8 mouse cellular contexts compared by ENCODE assay signal in the genomic region with DNA sequence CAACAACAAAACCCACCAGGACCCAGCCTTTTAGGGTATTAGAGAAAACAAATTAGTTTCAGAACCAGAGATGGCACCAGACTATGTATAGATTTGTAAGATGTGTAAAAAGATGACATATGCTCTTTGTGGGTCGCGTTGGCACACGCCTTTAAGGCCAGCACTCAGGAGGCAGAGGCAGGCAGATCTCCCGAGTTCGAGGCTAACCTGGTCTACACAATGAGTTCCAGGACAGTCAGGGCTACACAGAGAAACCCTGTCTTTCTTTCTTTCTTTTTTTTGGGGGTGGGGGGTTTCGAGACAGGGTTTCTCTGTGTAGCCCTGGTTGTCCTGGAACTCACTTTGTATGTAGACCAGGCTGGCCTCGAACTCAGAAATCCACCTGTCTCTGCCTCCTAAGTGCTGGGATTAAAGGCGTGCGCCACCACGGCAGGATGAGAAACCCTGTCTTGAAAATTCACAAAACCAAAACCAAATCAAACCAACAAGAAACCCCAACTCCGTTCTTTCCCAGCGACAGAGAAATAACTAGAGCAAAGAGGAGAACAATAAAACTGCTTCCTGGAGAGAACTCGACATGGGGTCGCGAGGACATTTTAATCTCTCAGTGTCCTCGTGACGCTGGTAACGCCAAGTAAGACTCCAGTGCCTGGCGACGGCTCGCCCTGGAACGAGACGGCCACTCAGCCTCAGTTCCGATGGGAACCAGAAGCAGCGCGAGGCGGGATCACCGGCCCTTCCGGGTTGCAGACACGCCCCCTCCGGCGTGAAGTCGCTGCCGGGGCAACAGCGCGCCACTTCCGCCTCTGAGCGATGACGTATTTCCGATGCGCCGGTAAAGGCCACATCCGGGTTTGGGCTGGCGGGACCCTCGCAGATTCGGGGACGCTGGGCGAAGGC. TPM values are rescaled to one million over a fixed set of nuclear protein-coding genes. Genes with fewer than 3 reads are reported as not detected.
DNase-seq lines count a peak whose midpoint lies in the region; ATAC-seq and TF ChIP-seq lines count a peak whose summit lies in the region.

Gene Tfip11 (plus strand): TSS at position 813 of the 900 bp plus-strand sequence.

- 9% methylated on average over 48 of the region's 48 CpGs for WGBS in forebrain, embryonic 16.5 days
- 7% methylated on average over 48 of the region's 48 CpGs for WGBS in lung, embryonic 14.5 days
- 8% methylated on average over 48 of the region's 48 CpGs for WGBS in olfactory bulb, adult 2 months
- 7% methylated on average over 48 of the region's 48 CpGs for WGBS in thymus, adult 2 months

- peak within 1 kb of the TSS; percentile 100 for H3K4me3 ChIP-seq in G1E (ENCODE audit: low read depth, low read length)
- peak within 1 kb of the TSS; percentile 98 for H3K4me3 ChIP-seq in forebrain, embryonic 16.5 days (replicated peaks; ENCODE audit: low read length)
- peak within 1 kb of the TSS; percentile 91 for H3K4me3 ChIP-seq in layer of hippocampus, adult 2 months
- peak within 1 kb of the TSS; percentile 98 for H3K4me3 ChIP-seq in lung, embryonic 14.5 days (ENCODE audit: low read depth, low read length)
- H3K4me3 ChIP-seq in olfactory bulb, adult 2 months (ENCODE audit: insufficient read depth, low read depth, low read length) = peak within 1 kb of the TSS; percentile 70
- H3K4me3 ChIP-seq in thymus, adult 2 months (ENCODE audit: control insufficient read depth, insufficient read depth, low read length) = peak within 1 kb of the TSS; percentile 75

- TF ChIP-seq POLR2A in olfactory bulb, adult 2 months (IDR thresholded peaks at IDR 0.05; ENCODE audit: insufficient read depth, low read depth, low read length) = peak; percentile 77
- TF ChIP-seq POLR2A in thymus, adult 2 months (IDR thresholded peaks at IDR 0.05; ENCODE audit: control insufficient read depth, extremely low read depth, insufficient read depth, low read length, poor library complexity) = peak; percentile 51; the same call in 1 of the 2 replicates

- no peaks in the 10 kb centered on the region; the same call in 1 of the 2 replicates for H3K9me3 ChIP-seq in G1E (replicated peaks)
- H3K9me3 ChIP-seq in forebrain, embryonic 16.5 days (ENCODE audit: control insufficient read depth, low read length) = no peaks in the 10 kb centered on the region
- H3K9me3 ChIP-seq in lung, embryonic 14.5 days (ENCODE audit: low read depth, low read length) = no peaks in the 10 kb centered on the region

- DNase-seq in G1E (ENCODE audit: low spot score) = peak; percentile 90
- DNase-seq in cerebellum, adult 18-20 months = peak; percentile 95 to 98
- peak; percentile 97 for DNase-seq in heart, postnatal 36 days
- peak; percentile 96 to 97 for DNase-seq in layer of hippocampus, adult 2 months (ENCODE audit: low spot score in 2 of 2)
- peak; percentile 99 for DNase-seq in lung, embryonic 14.5 days
- DNase-seq in thymus, adult 2 months = peak; percentile 94

- peak; percentile 74 for ATAC-seq in G1E (ENCODE audit: extremely low read depth, insufficient number of reproducible peaks, low FRiP score, poor library complexity, severe bottlenecking)
- ATAC-seq in forebrain, embryonic 16.5 days = peak; percentile 93
- ATAC-seq in lung, embryonic 14.5 days (ENCODE audit: insufficient read depth) = peak; percentile 90

- H3K9ac ChIP-seq in forebrain, embryonic 16.5 days (replicated peaks; ENCODE audit: low read depth, low read length) = peak within 1 kb of the TSS; percentile 86
- peak within 1 kb of the TSS; percentile 71 for H3K9ac ChIP-seq in lung, embryonic 14.5 days

- no peak for TF ChIP-seq CTCF in G1E (IDR thresholded peaks at IDR 0.05; ENCODE audit: low read depth, low read length)
- TF ChIP-seq CTCF in layer of hippocampus, adult 2 months (conservative IDR thresholded peaks at IDR 0.05) = peak; percentile 58
- 0 out of 2 replicates have a peak, but pooled peaks have one; percentile 7 for TF ChIP-seq CTCF in lung, embryonic 14.5 days (IDR thresholded peaks at IDR 0.05; ENCODE audit: low read depth)
- no peak for TF ChIP-seq CTCF in olfactory bulb, adult 2 months (IDR thresholded peaks at IDR 0.05; ENCODE audit: insufficient read depth, low read depth, low read length)
- peak; percentile 60; the same call in 1 of the 2 replicates for TF ChIP-seq CTCF in thymus, adult 2 months (IDR thresholded peaks at IDR 0.05; ENCODE audit: borderline replicate concordance, control insufficient read depth, extremely low read depth, insufficient read depth, low read length, poor library complexity)

- no peaks in the 10 kb centered on the region for H3K27me3 ChIP-seq in G1E (ENCODE audit: insufficient read depth, low read length)
- no peaks in the 10 kb centered on the region for H3K27me3 ChIP-seq in forebrain, embryonic 16.5 days (replicated peaks; ENCODE audit: control insufficient read depth, insufficient read depth, low read length)
- H3K27me3 ChIP-seq in lung, embryonic 14.5 days (ENCODE audit: insufficient read depth, low read length) = no peaks in the 10 kb centered on the region
- H3K27me3 ChIP-seq in thymus, adult 2 months (ENCODE audit: control insufficient read depth, insufficient read depth, low read length) = no peaks in the 10 kb centered on the region

- peaks cover 50% of the 10 kb centered on the region for H3K4me1 ChIP-seq in G1E (ENCODE audit: insufficient read depth, low read depth, low read length)
- peaks cover 18% of the 10 kb centered on the region for H3K4me1 ChIP-seq in forebrain, embryonic 16.5 days (replicated peaks; ENCODE audit: control insufficient read depth, insufficient read depth, low read length)
- H3K4me1 ChIP-seq in lung, embryonic 14.5 days (ENCODE audit: insufficient read depth) = peaks cover 7% of the 10 kb centered on the region; the same call in 1 of the 2 replicates
- peaks cover 24% of the 10 kb centered on the region for H3K4me1 ChIP-seq in olfactory bulb, adult 2 months (ENCODE audit: control insufficient read depth, insufficient read depth, low read length)
- H3K4me1 ChIP-seq in thymus, adult 2 months (replicated peaks; ENCODE audit: control insufficient read depth, insufficient read depth, low read length) = peaks cover 11% of the 10 kb centered on the region; the same call in 1 of the 2 replicates

- H3K4me2 ChIP-seq in forebrain, embryonic 16.5 days (ENCODE audit: low read length) = peak within 1 kb of the TSS; percentile 76
- peak within 1 kb of the TSS; percentile 82 for H3K4me2 ChIP-seq in lung, embryonic 14.5 days

- peaks cover 35% of the 10 kb centered on the region for H3K36me3 ChIP-seq in G1E (replicated peaks)
- peaks cover 17% of the 10 kb centered on the region for H3K36me3 ChIP-seq in forebrain, embryonic 16.5 days (ENCODE audit: control insufficient read depth, insufficient read depth)
- peaks cover 31% of the 10 kb centered on the region for H3K36me3 ChIP-seq in lung, embryonic 14.5 days (ENCODE audit: insufficient read depth)
- H3K36me3 ChIP-seq in thymus, adult 2 months (ENCODE audit: control insufficient read depth, insufficient read depth, low read length) = peaks cover 16% of the 10 kb centered on the region

- H3K27ac ChIP-seq in forebrain, embryonic 16.5 days (ENCODE audit: low read length) = peak within 1 kb of the TSS; percentile 87
- peak within 1 kb of the TSS; percentile 95 for H3K27ac ChIP-seq in layer of hippocampus, adult 2 months
- H3K27ac ChIP-seq in lung, embryonic 14.5 days (ENCODE audit: low read depth) = peak within 1 kb of the TSS; percentile 73; the same call in 1 of the 2 replicates
- H3K27ac ChIP-seq in olfactory bulb, adult 2 months (ENCODE audit: insufficient read depth, low read depth, low read length) = peak within 1 kb of the TSS; percentile 52
- no peak within 1 kb of the TSS for H3K27ac ChIP-seq in thymus, adult 2 months (ENCODE audit: control insufficient read depth, insufficient read depth, low read length)

- intact Hi-C loops in heart, postnatal 36 days (cut with DNase I) = loop anchor here (1.0 to 2.0 kb wide), 4 partner anchors 17 to 85 kb away; partner anchors contain the start of gene Tpst2

RNA-seq across cellular contexts. Expression of gene Tfip11, which starts in this region (rescaled TPM):
- total RNA-seq in G1E (2014; fragmentation: Nextera tagmentation) = 19.4 and 21.7 TPM in 2 replicates
- total RNA-seq in G1E (2017) = 14.9 and 19.4 TPM in 2 replicates
- 54.1 and 58.2 TPM in 2 replicates for polyA plus RNA-seq in G1E (2012)
- polyA plus RNA-seq in forebrain, embryonic 16.5 days (2015; fragmentation: Nextera tagmentation; extraction: Ambion mirVana) = 34.7 and 36.7 TPM in 2 replicates
- 10 to 100 TPM; 17.9 to 21.7 TPM for total RNA-seq in heart, postnatal 36 days (2021)
- total RNA-seq in layer of hippocampus, adult 2 months (2021) = 10 to 100 TPM; 40.6 to 40.8 TPM
- 27.0 and 27.1 TPM in 2 replicates for polyA plus RNA-seq in lung, embryonic 14.5 days (2014; fragmentation: Nextera tagmentation; extraction: Ambion mirVana)
- not detected in 2 replicates for polyA plus RNA-seq in olfactory bulb, adult 2 months (2012; ENCODE audit: insufficient read depth, insufficient read length, low replicate concordance, missing spikeins)
- polyA plus RNA-seq in thymus, adult 2 months (2012; rRNA removed) = 58.9 and 63.2 TPM in 2 replicates

Comparison
In these comparisons a context has a peak if more than half of its experiments do, and no peak if none do; other contexts are left out.
1. CTCF ChIP-seq: peak in layer of hippocampus, adult 2 months (single experiment), lung, embryonic 14.5 days (single experiment) and thymus, adult 2 months (single experiment); none in G1E (single experiment) and olfactory bulb, adult 2 months (single experiment).
2. Peak in every context shown above with its lines, with median percentiles within 50 percentile points of each other: ATAC-seq, DNase-seq and H3K4me3 ChIP-seq.